Mouse (Mus musculus): ENCODE results near the gene Slc25a30. TPM values are rescaled to one million over a fixed set of nuclear protein-coding genes. Genes with fewer than 3 reads are reported as not detected.

The Slc25a30 gene
- polyA plus RNA-seq, 1 experiment from 2014 or later = 8.9 TPM

DNA sequence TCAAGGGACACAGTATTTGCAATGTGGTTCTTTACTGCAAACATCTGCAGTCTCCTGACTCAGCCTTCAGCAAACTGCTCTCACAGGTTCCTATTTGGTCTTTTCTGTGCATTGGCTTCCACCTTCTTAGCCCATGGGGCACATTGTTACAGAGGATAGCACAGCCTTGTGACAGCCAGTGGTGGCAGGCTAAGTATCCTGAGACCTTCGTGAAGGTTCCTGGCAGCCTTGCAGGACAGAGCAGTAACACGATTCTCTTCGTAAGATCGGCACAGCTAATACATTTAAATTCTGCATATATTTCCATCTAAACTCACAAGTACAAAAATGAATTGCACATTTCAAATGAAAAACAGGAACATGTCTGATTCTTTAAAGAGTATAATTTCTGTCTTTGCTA lies 9.1 kb upstream of the Slc25a30 start:
- WGBS = 90% methylated on average over 4 of the region's 4 CpGs
- Histone ChIP-seq H3K36me3 (ENCODE audit: control insufficient read depth, insufficient read depth, low read length) (no peaks in the 10 kb centered on the region), H3K4me1 (ENCODE audit: control insufficient read depth, insufficient read depth, low read length) (no peaks in the 10 kb centered on the region), H3K9me3 (replicated peaks; ENCODE audit: control insufficient read depth, low read length, poor library complexity, severe bottlenecking) (no peaks in the 10 kb centered on the region), H3K9ac (ENCODE audit: low read depth, low read length) (no peak overlapping the region), H3K27me3 (ENCODE audit: control insufficient read depth, insufficient read depth, low read depth, low read length) (no peaks in the 10 kb centered on the region), H3K4me2 (ENCODE audit: low read length) (no peak overlapping the region), H3K4me3 (ENCODE audit: low read depth, low read length) (no peak overlapping the region), H3K27ac (ENCODE audit: low read length) (no peak overlapping the region)
- no peak for ATAC-seq

DNA sequence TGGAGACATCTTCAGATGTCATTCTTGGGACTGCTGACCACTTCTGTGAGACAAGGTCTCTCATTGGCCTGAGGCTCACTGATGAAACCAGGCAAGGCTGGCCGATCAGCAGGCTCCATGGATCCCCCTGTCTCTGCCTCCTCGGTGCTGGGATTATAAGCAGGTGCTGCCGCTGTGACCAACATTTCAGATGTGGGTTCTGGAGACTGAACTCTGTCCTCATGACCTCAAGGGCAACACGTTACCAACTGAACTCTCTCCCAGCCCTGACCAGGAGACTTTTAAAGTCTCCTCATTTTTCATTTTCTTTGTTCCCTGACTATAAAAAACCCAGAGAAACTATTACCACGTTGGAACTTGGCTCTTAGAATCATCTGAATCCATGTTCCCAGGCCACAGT lies 7.9 kb upstream of the Slc25a30 start:
- Histone ChIP-seq H3K4me2 (ENCODE audit: low read length) (no peak overlapping the region), H3K9me3 (replicated peaks; ENCODE audit: control insufficient read depth, low read length, poor library complexity, severe bottlenecking) (no peaks in the 10 kb centered on the region), H3K4me1 (ENCODE audit: control insufficient read depth, insufficient read depth, low read length) (no peaks in the 10 kb centered on the region), H3K27me3 (ENCODE audit: control insufficient read depth, insufficient read depth, low read depth, low read length) (no peaks in the 10 kb centered on the region), H3K27ac (ENCODE audit: low read length) (no peak overlapping the region), H3K9ac (ENCODE audit: low read depth, low read length) (no peak overlapping the region), H3K36me3 (ENCODE audit: control insufficient read depth, insufficient read depth, low read length) (no peaks in the 10 kb centered on the region), H3K4me3 (ENCODE audit: low read depth, low read length) (no peak overlapping the region)
- ATAC-seq = no peak
- 75% methylated on average over 5 of the region's 5 CpGs for WGBS

DNA sequence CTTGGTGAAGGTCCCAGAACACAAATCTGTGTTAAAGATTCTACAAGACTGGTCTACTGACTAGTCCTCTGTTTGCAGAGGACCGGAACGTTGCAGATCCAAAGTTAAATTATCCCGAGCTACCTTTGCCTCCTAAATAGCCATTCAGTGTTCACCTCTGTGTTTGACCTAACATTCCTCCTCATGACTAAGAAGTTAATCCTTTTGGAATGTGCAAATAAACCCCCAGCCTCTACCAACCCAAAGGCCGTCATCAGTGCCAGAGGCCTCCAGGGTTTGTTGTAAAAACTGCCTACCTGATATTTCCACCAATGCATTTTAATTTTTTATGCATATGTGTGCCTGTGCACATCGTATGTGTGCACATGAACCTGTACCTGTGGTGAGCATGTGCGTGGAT lies 7.5 kb upstream of the Slc25a30 start:
- Histone ChIP-seq H3K27me3 (ENCODE audit: control insufficient read depth, insufficient read depth, low read depth, low read length) (no peaks in the 10 kb centered on the region), H3K4me3 (ENCODE audit: low read depth, low read length) (no peak overlapping the region), H3K4me1 (ENCODE audit: control insufficient read depth, insufficient read depth, low read length) (no peaks in the 10 kb centered on the region), H3K9ac (ENCODE audit: low read depth, low read length) (no peak overlapping the region), H3K9me3 (replicated peaks; ENCODE audit: control insufficient read depth, low read length, poor library complexity, severe bottlenecking) (no peaks in the 10 kb centered on the region), H3K4me2 (ENCODE audit: low read length) (no peak overlapping the region), H3K27ac (ENCODE audit: low read length) (no peak overlapping the region), H3K36me3 (ENCODE audit: control insufficient read depth, insufficient read depth, low read length) (no peaks in the 10 kb centered on the region)
- 65% methylated on average over 6 of the region's 6 CpGs for WGBS
- ATAC-seq = no peak

DNA sequence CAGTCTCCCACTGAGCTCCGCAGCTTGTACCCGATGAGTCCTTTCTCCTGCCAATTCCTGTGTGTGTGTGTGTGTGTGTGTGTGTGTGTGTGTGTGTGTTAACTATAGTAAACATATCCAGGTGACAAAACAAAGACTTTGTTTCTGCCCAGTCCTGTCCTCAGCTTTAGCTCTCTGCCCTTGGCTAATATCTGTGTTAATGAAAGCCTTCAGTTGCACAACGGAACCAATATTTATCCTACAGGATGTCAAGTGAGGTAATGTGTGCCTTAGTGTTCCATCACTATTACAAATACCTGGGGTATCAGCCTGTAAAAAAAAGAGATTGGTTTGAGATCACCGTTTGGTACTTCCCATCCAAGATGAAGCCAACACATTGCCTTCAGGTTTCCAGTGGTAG lies 6.3 kb upstream of the Slc25a30 start:
- H3K4me3 ChIP-seq (ENCODE audit: low read depth, low read length) = no peak overlapping the region
- no peaks in the 10 kb centered on the region for H3K36me3 ChIP-seq (ENCODE audit: control insufficient read depth, insufficient read depth, low read length)
- no peak for ATAC-seq
- H3K4me1 ChIP-seq (ENCODE audit: control insufficient read depth, insufficient read depth, low read length) = no peaks in the 10 kb centered on the region
- peaks cover 7% of the 10 kb centered on the region for H3K27me3 ChIP-seq (ENCODE audit: control insufficient read depth, insufficient read depth, low read depth, low read length)
- H3K4me2 ChIP-seq (ENCODE audit: low read length) = no peak overlapping the region
- no peak overlapping the region for H3K27ac ChIP-seq (ENCODE audit: low read length)
- H3K9ac ChIP-seq (ENCODE audit: low read depth, low read length) = no peak overlapping the region
- no peaks in the 10 kb centered on the region for H3K9me3 ChIP-seq (replicated peaks; ENCODE audit: control insufficient read depth, low read length, poor library complexity, severe bottlenecking)
- WGBS = 89% methylated on average over 4 of the region's 4 CpGs

DNA sequence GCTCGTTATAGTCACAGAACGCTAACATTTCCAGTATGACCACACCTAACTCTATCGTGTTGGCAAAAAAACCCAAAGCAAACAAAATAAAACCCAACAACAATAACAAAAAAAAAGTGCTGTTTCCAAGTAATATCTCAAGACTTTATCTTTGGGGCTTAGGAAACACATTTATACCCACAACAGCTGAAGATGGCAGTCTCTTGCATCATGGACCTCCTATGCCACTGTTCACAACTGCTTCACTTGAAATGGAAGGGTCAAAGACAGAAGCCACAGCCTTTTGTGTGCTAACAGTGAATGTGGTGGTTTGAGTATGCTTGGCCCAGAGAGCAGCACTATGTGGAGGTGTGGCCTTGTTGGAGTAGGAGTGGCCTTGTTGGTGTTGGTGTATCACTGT lies 4.5 kb upstream of the Slc25a30 start:
- no peak overlapping the region for H3K27ac ChIP-seq (ENCODE audit: low read length)
- no peak for ATAC-seq
- H3K4me3 ChIP-seq (ENCODE audit: low read depth, low read length) = no peak overlapping the region
- H3K27me3 ChIP-seq (ENCODE audit: control insufficient read depth, insufficient read depth, low read depth, low read length) = peaks cover 7% of the 10 kb centered on the region
- H3K36me3 ChIP-seq (ENCODE audit: control insufficient read depth, insufficient read depth, low read length) = no peaks in the 10 kb centered on the region
- peaks cover 5% of the 10 kb centered on the region; the same call in 1 of the 2 replicates for H3K4me1 ChIP-seq (ENCODE audit: control insufficient read depth, insufficient read depth, low read length)
- 85% methylated on average over 3 of the region's 3 CpGs for WGBS
- H3K9me3 ChIP-seq (replicated peaks; ENCODE audit: control insufficient read depth, low read length, poor library complexity, severe bottlenecking) = no peaks in the 10 kb centered on the region
- H3K9ac ChIP-seq (ENCODE audit: low read depth, low read length) = no peak overlapping the region
- no peak overlapping the region for H3K4me2 ChIP-seq (ENCODE audit: low read length)

DNA sequence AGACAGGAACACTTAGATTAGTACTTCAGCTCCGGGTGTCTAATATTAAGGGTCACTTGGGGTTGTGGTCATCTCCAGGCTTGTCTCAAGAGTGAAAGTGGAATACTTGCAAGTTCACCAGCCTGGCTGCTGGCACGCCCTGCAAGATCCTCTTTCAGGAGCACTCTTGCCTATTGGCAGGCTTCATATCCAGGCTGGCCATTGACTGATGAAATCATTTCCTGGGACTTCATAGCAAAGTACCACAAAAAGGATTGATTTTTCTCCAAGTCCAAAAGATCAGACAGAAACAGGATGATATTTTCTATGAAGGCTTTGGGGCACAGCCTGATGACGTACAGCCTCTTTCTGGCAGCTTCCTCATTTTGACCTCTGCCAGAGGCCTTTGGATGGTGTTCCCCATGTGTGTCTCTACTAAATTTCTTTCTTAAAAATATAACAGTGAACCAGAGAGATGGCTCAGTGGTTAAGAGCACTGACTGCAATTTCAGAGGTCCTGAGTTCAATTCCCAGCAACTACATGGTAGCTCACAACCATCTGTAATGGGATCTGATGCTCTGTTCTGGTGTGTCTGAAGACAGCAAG lies 3.7 kb upstream of the Slc25a30 start:
- Histone ChIP-seq H3K4me1 (ENCODE audit: control insufficient read depth, insufficient read depth, low read length) (peaks cover 5% of the 10 kb centered on the region; the same call in 1 of the 2 replicates), H3K9ac (ENCODE audit: low read depth, low read length) (no peak overlapping the region), H3K27me3 (ENCODE audit: control insufficient read depth, insufficient read depth, low read depth, low read length) (peaks cover 7% of the 10 kb centered on the region), H3K4me3 (ENCODE audit: low read depth, low read length) (no peak overlapping the region), H3K36me3 (ENCODE audit: control insufficient read depth, insufficient read depth, low read length) (no peaks in the 10 kb centered on the region), H3K9me3 (replicated peaks; ENCODE audit: control insufficient read depth, low read length, poor library complexity, severe bottlenecking) (no peaks in the 10 kb centered on the region), H3K27ac (ENCODE audit: low read length) (no peak overlapping the region), H3K4me2 (ENCODE audit: low read length) (no peak overlapping the region)
- no peak for ATAC-seq
- WGBS = 87% methylated on average over 3 of the region's 3 CpGs

DNA sequence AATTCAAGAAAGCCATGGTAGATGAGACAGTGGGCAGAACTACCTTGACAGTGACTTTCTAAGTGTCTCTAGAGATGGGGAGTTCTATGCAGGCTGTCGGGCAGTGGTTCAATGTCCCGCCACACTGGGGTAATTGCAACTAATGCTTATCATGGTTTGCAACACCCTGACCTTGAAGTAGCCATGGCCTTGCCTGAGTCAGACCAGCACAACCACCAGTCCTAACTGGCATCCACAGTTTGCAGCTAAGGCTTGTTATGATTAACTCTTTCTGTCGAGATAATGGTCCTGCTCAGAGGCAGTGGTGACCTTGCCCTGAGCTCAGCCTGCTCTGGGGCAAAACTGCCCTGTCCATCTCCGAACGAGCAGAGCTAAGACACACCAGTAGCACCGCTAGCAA lies 2.5 kb upstream of the Slc25a30 start:
- Histone ChIP-seq H3K4me2 (ENCODE audit: low read length) (no peak overlapping the region), H3K9ac (ENCODE audit: low read depth, low read length) (no peak overlapping the region), H3K36me3 (ENCODE audit: control insufficient read depth, insufficient read depth, low read length) (no peaks in the 10 kb centered on the region), H3K27ac (ENCODE audit: low read length) (no peak overlapping the region), H3K27me3 (ENCODE audit: control insufficient read depth, insufficient read depth, low read depth, low read length) (peaks cover 7% of the 10 kb centered on the region), H3K4me1 (ENCODE audit: control insufficient read depth, insufficient read depth, low read length) (peaks cover 5% of the 10 kb centered on the region; the same call in 1 of the 2 replicates), H3K9me3 (replicated peaks; ENCODE audit: control insufficient read depth, low read length, poor library complexity, severe bottlenecking) (no peaks in the 10 kb centered on the region), H3K4me3 (ENCODE audit: low read depth, low read length) (no peak overlapping the region)
- ATAC-seq = no peak
- WGBS = 88% methylated on average over 6 of the region's 6 CpGs

DNA sequence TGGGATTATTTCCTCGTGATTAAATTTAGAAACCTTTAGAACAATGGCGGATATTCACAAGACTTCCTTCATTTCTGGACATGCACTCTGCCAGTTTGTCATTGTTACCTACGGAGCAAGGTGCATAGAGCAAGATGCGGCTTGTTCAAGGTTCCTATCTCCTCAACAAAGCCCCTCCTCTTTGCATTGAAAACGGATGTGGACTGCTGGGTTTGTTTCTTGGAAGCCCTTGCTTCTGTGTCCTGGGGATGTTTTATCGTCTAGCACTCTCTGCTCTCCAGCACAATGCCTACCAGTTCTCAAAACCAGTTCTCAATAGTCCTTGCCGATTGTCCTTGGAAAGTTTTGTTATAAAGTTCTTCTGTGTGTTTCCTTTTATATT lies 948 bp upstream of the Slc25a30 start:
- no peak overlapping the region for H3K9ac ChIP-seq (ENCODE audit: low read depth, low read length)
- H3K9me3 ChIP-seq (replicated peaks; ENCODE audit: control insufficient read depth, low read length, poor library complexity, severe bottlenecking) = no peaks in the 10 kb centered on the region
- no peak overlapping the region for H3K4me3 ChIP-seq (ENCODE audit: low read depth, low read length)
- H3K36me3 ChIP-seq (ENCODE audit: control insufficient read depth, insufficient read depth, low read length) = no peaks in the 10 kb centered on the region
- H3K27ac ChIP-seq (ENCODE audit: low read length) = no peak overlapping the region
- ATAC-seq = no peak
- H3K4me2 ChIP-seq (ENCODE audit: low read length) = peak overlapping the region; percentile 72
- peaks cover 5% of the 10 kb centered on the region; the same call in 1 of the 2 replicates for H3K4me1 ChIP-seq (ENCODE audit: control insufficient read depth, insufficient read depth, low read length)
- H3K27me3 ChIP-seq (ENCODE audit: control insufficient read depth, insufficient read depth, low read depth, low read length) = peaks cover 7% of the 10 kb centered on the region
- WGBS = 36% methylated on average over 7 of the region's 7 CpGs

DNA sequence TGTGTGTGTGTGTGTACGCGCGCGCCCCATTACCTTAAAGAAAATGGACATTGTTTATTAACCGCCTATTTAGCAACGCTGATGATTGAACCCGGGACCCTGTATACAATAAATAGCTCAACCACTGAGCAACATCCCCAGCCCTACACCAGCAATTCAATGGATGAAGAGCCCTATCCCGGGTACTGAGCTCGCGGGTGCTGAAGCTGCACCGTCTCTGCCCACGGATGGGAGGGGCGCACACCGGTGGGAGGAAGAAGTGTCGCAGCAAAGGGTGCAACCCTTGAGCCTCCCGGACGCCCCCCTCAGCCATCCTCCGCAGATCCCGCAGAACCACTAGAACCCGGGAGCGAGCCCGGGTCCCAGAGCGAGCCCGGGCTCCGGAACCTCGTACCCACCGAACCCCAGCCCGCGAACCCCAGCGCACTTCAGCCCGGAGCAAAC lies 391 bp downstream of the Slc25a30 start:
- peak; percentile 90 for ATAC-seq
- WGBS = under 1% methylated on average over 31 of the region's 31 CpGs

More for the DNA sequence above, 391 bp downstream of the Slc25a30 start:
- Histone ChIP-seq H3K36me3 (ENCODE audit: control insufficient read depth, insufficient read depth, low read length) (no peaks in the 10 kb centered on the region), H3K4me2 (ENCODE audit: low read length) (peak overlapping the region; percentile 72), H3K27me3 (ENCODE audit: control insufficient read depth, insufficient read depth, low read depth, low read length) (peaks cover 7% of the 10 kb centered on the region), H3K9me3 (replicated peaks; ENCODE audit: control insufficient read depth, low read length, poor library complexity, severe bottlenecking) (no peaks in the 10 kb centered on the region), H3K27ac (ENCODE audit: low read length) (peak overlapping the region; percentile 93), H3K4me3 (ENCODE audit: low read depth, low read length) (peak overlapping the region; percentile 82), H3K9ac (ENCODE audit: low read depth, low read length) (peak overlapping the region; percentile 91), H3K4me1 (ENCODE audit: control insufficient read depth, insufficient read depth, low read length) (peaks cover 5% of the 10 kb centered on the region; the same call in 1 of the 2 replicates)
